Mouse (Mus musculus) CH12.LX (cell line): ENCODE measurements around the gene Gm20517.

Source experiments
- CHD2 ChIP-seq: IDR thresholded peaks from 2 replicates; pipeline ENCODE4 v1.6.1; 2011; ENCODE audit warnings: low read length, improper control_type of control experiment
- CTCF ChIP-seq, 2 experiments: IDR thresholded peaks in 1 of 2; conservative IDR thresholded peaks in 1 of 2; 2 replicates each; pipeline ENCODE4 v1.5.1; 2011 to 2012; ENCODE audit warnings: low read depth in 2 of 2, low read length in 2 of 2, improper control_type of control experiment in 1 of 2, inconsistent platforms in 1 of 2, mild to moderate bottlenecking in 1 of 2, moderate library complexity in 1 of 2
- E2F4 ChIP-seq: IDR thresholded peaks from 2 replicates; pipeline ENCODE4 v1.6.1; 2011; ENCODE audit warnings: low read depth, low read length, improper control_type of control experiment; ENCODE audit not compliant: insufficient replicate concordance
- EP300 ChIP-seq: IDR thresholded peaks from 2 replicates; pipeline ENCODE4 v1.6.1; 2011; ENCODE audit warnings: low read length, improper control_type of control experiment
- HCFC1 ChIP-seq: IDR thresholded peaks from 2 replicates; pipeline ENCODE4 v1.6.1; 2012; ENCODE audit warnings: low read depth, mild to moderate bottlenecking, inconsistent platforms, low read length, improper control_type of control experiment
- IRF4 ChIP-seq: IDR thresholded peaks from 2 replicates; pipeline ENCODE4 v1.6.1; 2014; ENCODE audit warnings: low read depth, mild to moderate bottlenecking, inconsistent platforms, low read length, improper control_type of control experiment
- MYC ChIP-seq: IDR thresholded peaks from 2 replicates; pipeline ENCODE4 v1.6.1; 2011; ENCODE audit warnings: low read depth, mild to moderate bottlenecking, improper control_type of control experiment, low read length
- NELFE ChIP-seq: IDR thresholded peaks from 2 replicates; pipeline ENCODE4 v1.6.1; 2011; ENCODE audit warnings: low read depth, low read length, improper control_type of control experiment
- POLR2A ChIP-seq: IDR thresholded peaks from 2 replicates; pipeline ENCODE4 v1.6.1; 2011; ENCODE audit warnings: low read depth, mild to moderate bottlenecking, improper control_type of control experiment, low read length
- UBTF ChIP-seq: IDR thresholded peaks from 2 replicates; pipeline ENCODE4 v1.6.1; 2012; ENCODE audit warnings: low read depth, mild to moderate bottlenecking, inconsistent platforms, low read length, improper control_type of control experiment, moderate library complexity
- USF1 ChIP-seq: IDR thresholded peaks from 2 replicates; pipeline ENCODE4 v1.6.1; 2014; ENCODE audit warnings: low read depth, mild to moderate bottlenecking, inconsistent platforms, low read length, improper control_type of control experiment
- USF2 ChIP-seq: conservative IDR thresholded peaks from 2 replicates; pipeline ENCODE4 v1.6.1; 2011; ENCODE audit warnings: low read depth, low read length, improper control_type of control experiment

DNA sequence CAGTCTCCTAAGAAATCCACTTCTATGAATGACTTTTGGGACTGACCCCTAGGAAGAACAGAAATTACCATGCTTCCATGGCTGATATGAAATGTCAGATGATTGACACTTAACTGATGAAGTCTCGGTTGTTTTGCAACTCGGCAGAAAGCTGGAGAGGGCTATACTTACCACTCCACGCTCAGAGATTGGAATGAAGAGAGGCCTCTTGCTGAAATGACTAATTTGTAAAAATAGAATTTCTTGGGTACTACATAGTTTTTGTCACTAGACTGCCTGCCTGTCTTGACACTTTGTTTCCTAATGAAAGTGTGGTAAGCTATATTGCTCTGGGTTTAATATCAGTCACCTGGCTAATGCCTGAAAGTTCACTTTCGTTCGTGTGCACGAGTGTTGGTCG lies 53.1 kb downstream of the Gm20517 start:
- TF ChIP-seq MYC (no peak), HCFC1 (no peak), USF2 (no peak), IRF4 (no peak), USF1 (no peak), POLR2A (no peak), UBTF (no peak), CTCF (conservative IDR thresholded peaks at IDR 0.05 in 1 of 2, IDR thresholded peaks at IDR 0.05 in 1 of 2; ENCODE audit: low read depth in 2 of 2, low read length in 2 of 2) (no peak), NELFE (no peak), E2F4 (no peak), EP300 (no peak), CHD2 (no peak)
